Mouse (Mus musculus): ENCODE measurements at regions not wholly inside any gene's neighbourhood (a gene's known extent, or its start where the extent isn't known, plus 50 kb on each side); places are given as distances from the start of the nearest gene placed in this dataset.

- no peak for DNase-seq (ENCODE audit: low spot score in 2 of 2)
Measured at GRCm38 (mm10) chr16:91156506-91156905, 61.6 kb upstream of the 4932438H23Rik start.

- peak in 1 of 2 experiments; percentile 11 for DNase-seq (ENCODE audit: low spot score in 2 of 2)
Measured at GRCm38 (mm10) chr16:91160679-91161078, 64.6 kb upstream of the Olig2 start.

- DNase-seq (ENCODE audit: low spot score in 2 of 2): no peak
Measured at GRCm38 (mm10) chr16:91161616-91162015, 63.6 kb upstream of the Olig2 start.

- no peak for DNase-seq (ENCODE audit: low spot score in 2 of 2)
Measured at GRCm38 (mm10) chr16:91162381-91162780, 62.9 kb upstream of the Olig2 start.

- DNase-seq (ENCODE audit: low spot score in 2 of 2): no peak
Measured at GRCm38 (mm10) chr16:91165906-91166305, 59.4 kb upstream of the Olig2 start.

- peak; percentile 54 to 58 for DNase-seq (ENCODE audit: low spot score in 2 of 2)
Measured at GRCm38 (mm10) chr16:91166866-91167265, 58.4 kb upstream of the Olig2 start.

- DNase-seq (ENCODE audit: low spot score in 2 of 2): no peak
Measured at GRCm38 (mm10) chr16:91168398-91168797, 56.9 kb upstream of the Olig2 start.

- DNase-seq (ENCODE audit: low spot score in 2 of 2): no peak
Measured at GRCm38 (mm10) chr16:91169829-91170228, 55.4 kb upstream of the Olig2 start.

GRCm38 (mm10) chr16:91171911-91172440 lies 53.3 kb upstream of the Olig2 start:
- no peak for DNase-seq (ENCODE audit: low spot score in 2 of 2)

GRCm38 (mm10) chr16:91172510-91172909 lies 52.7 kb upstream of the Olig2 start:
- DNase-seq (ENCODE audit: low spot score in 2 of 2): no peak

GRCm38 (mm10) chr16:91173241-91173640 lies 52.0 kb upstream of the Olig2 start:
- DNase-seq (ENCODE audit: low spot score in 2 of 2): no peak

GRCm38 (mm10) chr16:91173870-91174278 lies 51.4 kb upstream of the Olig2 start:
- no peak for DNase-seq (ENCODE audit: low spot score in 2 of 2)

GRCm38 (mm10) chr16:91174401-91174800 lies 50.9 kb upstream of the Olig2 start:
- no peak for DNase-seq (ENCODE audit: low spot score in 2 of 2)
